Mouse (Mus musculus): ENCODE results near the gene Cel.

GRCm38 (mm10) chr2:28522166-28522565 lies 41.0 kb downstream of the Cel start:
- TF ChIP-seq CTCF (IDR thresholded peaks at IDR 0.05; ENCODE audit: borderline replicate concordance, control insufficient read depth, extremely low read depth, insufficient read depth, low read length, poor library complexity) (no peak), POLR2A (IDR thresholded peaks at IDR 0.05; ENCODE audit: control insufficient read depth, extremely low read depth, insufficient read depth, low read length, poor library complexity) (no peak)
